Mouse (Mus musculus): ENCODE data around the gene Ispd.

The Ispd gene

DNA sequence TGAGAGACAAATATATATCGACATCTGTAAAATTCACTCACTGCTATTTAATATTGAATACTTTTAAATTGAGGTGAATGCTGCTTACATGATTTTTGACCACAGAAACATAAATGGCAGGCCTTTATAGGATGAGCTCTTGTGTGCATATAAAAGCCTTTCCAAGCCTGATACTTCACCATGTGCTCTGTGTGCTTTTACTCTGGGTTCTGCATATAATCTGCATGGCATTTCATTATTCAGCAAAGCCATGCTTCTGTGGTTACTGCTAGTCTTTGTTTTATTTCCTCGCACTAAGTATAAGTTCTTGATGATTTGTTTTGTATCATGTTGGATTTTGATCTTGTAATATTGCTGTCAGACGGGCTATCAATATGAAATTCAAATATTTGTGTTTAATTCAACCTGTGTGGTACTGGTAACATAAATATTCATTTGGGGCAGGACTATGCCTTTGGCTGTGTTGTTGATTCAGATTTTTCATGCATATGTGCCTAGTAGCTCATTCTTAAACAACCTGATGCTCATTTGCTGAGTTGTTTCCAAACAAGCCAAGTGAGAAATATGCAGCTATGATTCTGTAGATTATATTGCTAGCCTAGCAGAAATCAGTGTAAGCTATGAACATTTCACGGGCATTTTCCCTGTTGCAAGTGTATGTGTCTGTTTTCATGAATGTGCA is 189.3 kb downstream of the Ispd start:
- no peak for DNase-seq (ENCODE audit: low spot score)

DNA sequence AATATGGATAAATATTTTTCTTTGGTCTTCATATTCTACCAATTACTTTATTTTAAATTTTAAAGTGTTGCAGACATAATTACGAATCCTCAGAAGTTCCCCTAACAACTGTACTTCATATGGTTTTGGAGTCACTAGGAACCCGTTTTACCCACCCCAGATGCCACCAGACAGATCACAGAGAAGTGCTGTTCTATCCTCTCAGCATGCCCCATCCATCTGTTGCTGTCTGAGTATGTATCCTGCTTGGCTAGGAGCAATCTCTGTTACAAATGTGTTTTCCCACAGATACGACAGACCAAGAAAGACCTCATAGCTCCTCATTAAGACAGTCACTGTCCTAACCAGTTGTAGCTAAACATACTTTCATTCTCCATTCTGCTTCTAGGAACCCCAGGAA is 203.6 kb downstream of the Ispd start:
- DNase-seq (ENCODE audit: low spot score) = no peak

DNA sequence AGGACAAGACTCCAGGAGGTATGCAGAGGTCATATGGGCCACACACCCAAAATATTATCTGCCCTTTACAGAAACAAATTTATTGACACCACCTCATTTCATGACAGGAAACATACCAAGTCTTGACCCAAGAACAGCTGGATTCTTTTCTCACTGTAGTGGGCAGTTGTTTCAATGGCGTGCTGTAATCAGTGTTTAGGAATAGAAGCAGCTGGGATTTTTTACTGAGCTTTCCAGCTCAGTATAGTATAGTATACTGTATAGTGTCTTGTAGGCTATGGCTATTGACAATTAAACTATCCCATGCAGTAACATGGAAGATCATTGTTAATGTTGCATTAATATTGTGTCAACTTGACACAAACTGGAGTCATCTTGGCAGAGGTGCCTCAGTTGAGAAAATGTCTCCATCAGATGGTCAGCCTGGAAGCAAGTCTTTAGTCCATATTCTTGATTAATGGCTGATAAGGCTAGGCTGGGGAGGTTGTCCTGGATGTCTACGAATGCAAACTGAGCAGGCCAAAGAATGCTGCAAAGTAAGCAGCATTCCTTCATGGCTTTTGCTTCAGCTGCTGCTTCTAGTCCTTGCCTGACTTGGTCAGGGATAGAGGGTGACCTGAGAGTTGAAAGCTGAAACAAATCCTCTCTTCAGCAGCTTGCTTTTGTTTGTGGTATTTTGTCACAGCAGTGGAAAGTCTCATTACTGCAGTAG is 216.4 kb downstream of the Ispd start:
- DNase-seq (ENCODE audit: low spot score) = no peak

- DNase-seq (ENCODE audit: low spot score) = no peak
Measured at GRCm38 (mm10) chr12:36621960-36622736, 240.9 kb downstream of the Ispd start.

GRCm38 (mm10) chr12:36627204-36627603 is 246.0 kb downstream of the Ispd start:
- DNase-seq (ENCODE audit: low spot score) = no peak

- no peak for DNase-seq (ENCODE audit: low spot score)
Measured at GRCm38 (mm10) chr12:36632427-36632826, 251.2 kb downstream of the Ispd start.

GRCm38 (mm10) chr12:36647514-36647913 is 266.3 kb downstream of the Ispd start:
- DNase-seq (ENCODE audit: low spot score) = no peak

- DNase-seq (ENCODE audit: low spot score) = no peak
Measured at GRCm38 (mm10) chr12:36662496-36662895, 281.2 kb downstream of the Ispd start.

GRCm38 (mm10) chr12:36664783-36665182 is 283.5 kb downstream of the Ispd start:
- no peak for DNase-seq (ENCODE audit: low spot score)

- no peak for DNase-seq (ENCODE audit: low spot score)
Measured at GRCm38 (mm10) chr12:36666771-36667170, 285.5 kb downstream of the Ispd start.

- DNase-seq (ENCODE audit: low spot score) = no peak
Measured at GRCm38 (mm10) chr12:36670164-36670908, 289.1 kb downstream of the Ispd start.

DNA sequence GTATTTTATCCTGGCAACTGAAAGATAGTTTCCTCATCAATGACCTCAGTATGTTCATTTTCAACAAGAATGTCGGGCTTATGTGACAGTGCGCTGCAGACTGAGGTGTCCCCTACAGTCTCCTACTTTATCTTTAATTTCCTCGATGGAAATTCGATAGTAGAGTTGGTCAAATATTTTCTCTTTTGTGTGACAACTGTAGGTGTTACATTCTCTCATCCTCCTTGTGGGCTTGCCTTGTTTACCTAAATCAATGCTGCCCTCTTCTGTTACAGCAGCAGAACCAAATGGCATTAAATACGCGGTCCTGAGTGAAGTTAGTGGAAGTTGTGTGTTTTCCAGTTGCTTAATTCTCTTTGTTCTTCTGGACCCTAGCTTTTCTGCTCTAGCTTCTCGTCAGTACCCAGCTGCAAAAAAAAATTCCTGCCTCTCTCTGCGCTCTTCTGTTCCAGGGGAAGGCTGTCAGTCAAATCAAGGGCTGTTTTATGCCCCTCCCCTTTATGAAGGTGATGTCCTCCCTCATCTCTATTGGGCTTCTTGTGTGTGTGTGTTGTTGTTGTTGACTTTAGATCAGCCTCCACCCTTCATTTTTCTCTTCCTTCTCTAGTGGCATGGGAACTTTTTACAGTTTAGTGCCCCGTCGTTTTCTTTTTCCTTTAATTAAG is 289.8 kb downstream of the Ispd start:
- no peak for DNase-seq (ENCODE audit: low spot score)

DNA sequence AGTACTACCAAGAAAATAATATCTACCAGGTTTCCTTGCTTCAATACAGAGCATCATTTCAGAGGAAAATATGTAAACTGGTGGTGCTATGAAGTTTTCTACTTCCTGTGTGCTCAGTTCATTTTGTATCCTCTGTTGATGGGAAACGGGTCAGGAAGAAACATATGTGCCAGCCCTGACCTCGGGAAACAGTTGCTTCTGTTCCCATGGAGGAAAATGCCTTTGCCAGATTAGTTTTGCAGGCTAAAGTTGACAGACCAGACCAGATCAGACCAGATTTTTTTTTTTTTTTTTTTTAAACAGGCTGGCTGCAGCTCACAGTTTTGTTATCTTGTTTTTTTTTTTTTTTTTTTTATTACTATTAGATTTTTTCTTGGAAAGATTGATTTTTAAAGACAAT is 293.2 kb downstream of the Ispd start:
- no peak for DNase-seq (ENCODE audit: low spot score)

- no peak for DNase-seq (ENCODE audit: low spot score)
Measured at GRCm38 (mm10) chr12:36678220-36678619, 297.0 kb downstream of the Ispd start.

DNA sequence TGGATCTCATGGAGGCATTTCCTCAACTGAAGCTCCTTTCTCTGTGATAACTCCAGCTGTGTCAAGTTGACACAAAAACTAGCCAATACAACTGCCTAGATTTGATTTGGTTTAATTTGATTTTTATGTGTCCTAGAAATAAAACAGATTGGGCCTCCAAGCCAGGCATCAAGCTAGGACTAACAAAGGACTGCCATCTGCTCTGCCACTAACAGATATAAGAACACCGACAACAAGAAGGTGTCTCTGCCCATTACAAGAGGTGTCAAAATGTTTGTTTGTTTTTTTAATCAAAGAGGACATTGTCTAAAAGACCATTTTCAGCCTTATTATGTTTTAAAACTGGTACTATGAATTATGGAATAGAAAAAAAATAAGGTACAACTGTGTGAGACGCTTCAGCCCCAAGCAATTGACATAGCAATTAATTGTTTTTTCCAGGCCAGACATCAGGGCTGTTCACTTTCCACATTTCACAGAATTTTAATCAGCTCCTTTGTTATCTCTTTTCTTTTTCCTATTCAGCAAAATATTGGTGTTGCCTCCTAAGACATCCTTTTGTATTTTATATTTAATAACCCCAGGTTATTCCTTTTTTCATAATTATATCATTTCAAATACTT is 299.7 kb downstream of the Ispd start:
- DNase-seq (ENCODE audit: low spot score) = no peak

GRCm38 (mm10) chr12:36681779-36682178 is 300.5 kb downstream of the Ispd start:
- no peak for DNase-seq (ENCODE audit: low spot score)

GRCm38 (mm10) chr12:36694072-36694471 is 312.8 kb downstream of the Ispd start:
- no peak for DNase-seq (ENCODE audit: low spot score)

DNA sequence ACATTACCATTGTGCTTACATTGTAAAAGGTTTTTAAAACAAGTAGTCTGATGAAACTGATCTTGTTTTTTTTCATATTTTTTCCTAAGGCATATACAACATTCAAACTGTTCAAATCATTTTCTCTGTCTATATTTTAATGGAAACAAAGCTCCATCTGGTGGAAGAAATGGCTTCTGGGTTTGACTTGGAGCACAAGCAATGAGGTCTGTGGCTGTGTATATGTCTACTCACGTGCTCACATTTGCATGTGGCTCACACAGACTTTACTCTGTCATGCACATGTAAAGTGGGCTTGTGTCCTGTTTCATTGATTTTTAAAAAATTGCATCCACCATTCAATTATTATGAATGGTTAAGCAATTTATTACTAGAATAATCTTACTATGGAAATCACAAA is 323.1 kb downstream of the Ispd start:
- DNase-seq (ENCODE audit: low spot score) = no peak

- no peak for DNase-seq (ENCODE audit: low spot score)
Measured at GRCm38 (mm10) chr12:36708810-36709209, 327.6 kb downstream of the Ispd start.

- no peak for DNase-seq (ENCODE audit: low spot score)
Measured at GRCm38 (mm10) chr12:36713866-36714662, 332.8 kb downstream of the Ispd start.

All from spleen, adult 12 weeks (tissue).